In genomic region chr11:120623961-120624679, GRCm38 (mm10) we compare ENCODE assay signal across 8 mouse cellular contexts. TPM values are rescaled to one million over a fixed set of nuclear protein-coding genes. Genes with fewer than 3 reads are reported as not detected.
A peak's percentile ranks its signal among the peaks of the same experiment; 100 is the strongest.
DNase-seq lines count a peak whose midpoint lies in the region; ATAC-seq and TF ChIP-seq lines count a peak whose summit lies in the region.

No protein-coding gene starts in this region.

- peaks cover 12% of the 10 kb centered on the region; the same call in 1 of the 2 replicates for H3K79me2 ChIP-seq in liver, adult 2 months (ENCODE audit: control insufficient read depth, insufficient read depth, low read length)

- TF ChIP-seq CTCF in brain, embryonic 14.5 days (IDR thresholded peaks at IDR 0.05; ENCODE audit: borderline replicate concordance, extremely low read depth, insufficient read depth, insufficient read length), result peak; percentile 61
- peak; percentile 69 for TF ChIP-seq CTCF in forebrain, postnatal 0 days (IDR thresholded peaks at IDR 0.05; ENCODE audit: low read depth)
- TF ChIP-seq CTCF in liver, adult 2 months (IDR thresholded peaks at IDR 0.05; ENCODE audit: low read depth, low read length), result peak; percentile 85
- peak; percentile 81 for TF ChIP-seq CTCF in stomach, postnatal 0 days (IDR thresholded peaks at IDR 0.05; ENCODE audit: low read depth)

- WGBS in forebrain, postnatal 0 days, result 13% methylated on average over 30 of the region's 30 CpGs
- 12% methylated on average over 30 of the region's 30 CpGs for WGBS in intestine, embryonic 15.5 days
- 3% methylated on average over 30 of the region's 30 CpGs for WGBS in liver, adult 2 months
- 13% methylated on average over 30 of the region's 30 CpGs for WGBS in midbrain, embryonic 16.5 days
- WGBS in stomach, postnatal 0 days, result 11% methylated on average over 30 of the region's 30 CpGs

- H3K9ac ChIP-seq in forebrain, postnatal 0 days, result peak overlapping the region; percentile 76
- H3K9ac ChIP-seq in intestine, embryonic 15.5 days, result peak overlapping the region; percentile 78
- H3K9ac ChIP-seq in liver, adult 2 months (ENCODE audit: low read depth, low read length), result peak overlapping the region; percentile 89
- peak overlapping the region; percentile 81 for H3K9ac ChIP-seq in midbrain, embryonic 16.5 days (ENCODE audit: low read depth, low read length)
- peak overlapping the region; percentile 81 for H3K9ac ChIP-seq in stomach, postnatal 0 days (ENCODE audit: low read length)

- peak overlapping the region; percentile 83 for H3K27ac ChIP-seq in forebrain, postnatal 0 days (ENCODE audit: low read depth, low read length)
- peak overlapping the region; percentile 85 for H3K27ac ChIP-seq in intestine, embryonic 15.5 days
- peak overlapping the region; percentile 83 for H3K27ac ChIP-seq in liver, adult 2 months (replicated peaks; ENCODE audit: insufficient read depth, low read depth, low read length)
- H3K27ac ChIP-seq in midbrain, embryonic 16.5 days (ENCODE audit: low read length), result peak overlapping the region; percentile 79
- peak overlapping the region; percentile 92 for H3K27ac ChIP-seq in stomach, postnatal 0 days (replicated peaks)

- peak overlapping the region; percentile 87 for H3K4me3 ChIP-seq in forebrain, postnatal 0 days (ENCODE audit: low read depth, low read length)
- peak overlapping the region; percentile 93 for H3K4me3 ChIP-seq in intestine, embryonic 15.5 days (replicated peaks)
- H3K4me3 ChIP-seq in liver, adult 2 months (ENCODE audit: insufficient read depth, low read depth, low read length), result peak overlapping the region; percentile 85
- peak overlapping the region; percentile 96 for H3K4me3 ChIP-seq in midbrain, embryonic 16.5 days (ENCODE audit: low read depth, low read length)
- H3K4me3 ChIP-seq in stomach, postnatal 0 days (ENCODE audit: low read depth, low read length), result peak overlapping the region; percentile 91

- ATAC-seq in forebrain, postnatal 0 days, result peak; percentile 79
- peak; percentile 82 for ATAC-seq in intestine, embryonic 15.5 days
- ATAC-seq in midbrain, embryonic 16.5 days, result peak; percentile 40; the same call in 1 of the 2 replicates
- ATAC-seq in stomach, postnatal 0 days (ENCODE audit: low FRiP score, low TSS enrichment), result peak; percentile 75

- TF ChIP-seq EP300 in stomach, postnatal 0 days (optimal IDR thresholded peaks at IDR 0.05), result no peak

- H3K36me3 ChIP-seq in forebrain, postnatal 0 days (ENCODE audit: insufficient read depth), result peaks cover 52% of the 10 kb centered on the region
- H3K36me3 ChIP-seq in intestine, embryonic 15.5 days, result peaks cover 19% of the 10 kb centered on the region
- peaks cover 21% of the 10 kb centered on the region; the same call in 1 of the 2 replicates for H3K36me3 ChIP-seq in liver, adult 2 months (ENCODE audit: control insufficient read depth, insufficient read depth, low read length)
- H3K36me3 ChIP-seq in midbrain, embryonic 16.5 days (ENCODE audit: control insufficient read depth, insufficient read depth, low read length), result peaks cover 19% of the 10 kb centered on the region
- peaks cover 9% of the 10 kb centered on the region for H3K36me3 ChIP-seq in stomach, postnatal 0 days (ENCODE audit: control insufficient read depth, insufficient read depth, low read length)

- DNase-seq in layer of hippocampus, adult 11-12 months (ENCODE audit: low spot score), result peak; percentile 69
- no peak for DNase-seq in layer of hippocampus, adult 9-11 months
- peak; percentile 65 for DNase-seq in brain, embryonic 14.5 days (ENCODE audit: low read depth)
- DNase-seq in forebrain, postnatal 0 days, result peak; percentile 46
- peak; percentile 92 for DNase-seq in liver, adult 2 months (ENCODE audit: extremely low read depth, low read depth, low spot score)
- DNase-seq in stomach, postnatal 0 days (ENCODE audit: low spot score), result peak; percentile 86

- H3K4me1 ChIP-seq in forebrain, postnatal 0 days (ENCODE audit: insufficient read depth), result peaks cover 5% of the 10 kb centered on the region
- peaks cover 20% of the 10 kb centered on the region for H3K4me1 ChIP-seq in intestine, embryonic 15.5 days (replicated peaks)
- H3K4me1 ChIP-seq in liver, adult 2 months (ENCODE audit: control insufficient read depth, insufficient read depth, low read length), result peaks cover 27% of the 10 kb centered on the region
- peaks cover 16% of the 10 kb centered on the region for H3K4me1 ChIP-seq in midbrain, embryonic 16.5 days (ENCODE audit: control insufficient read depth, insufficient read depth, low read length)
- peaks cover 3% of the 10 kb centered on the region; the same call in 1 of the 2 replicates for H3K4me1 ChIP-seq in stomach, postnatal 0 days (replicated peaks; ENCODE audit: control insufficient read depth, insufficient read depth)

- TF ChIP-seq POLR2A in brain, embryonic 14.5 days (IDR thresholded peaks at IDR 0.05; ENCODE audit: borderline replicate concordance, extremely low read depth, insufficient read depth, insufficient read length, poor library complexity, severe bottlenecking), result no peak
- TF ChIP-seq POLR2A in liver, adult 2 months (IDR thresholded peaks at IDR 0.05; ENCODE audit: extremely low read depth, insufficient read depth, low read length), result no peak

- no peaks in the 10 kb centered on the region for H3K9me3 ChIP-seq in forebrain, postnatal 0 days (ENCODE audit: low read length)
- H3K9me3 ChIP-seq in intestine, embryonic 15.5 days, result no peaks in the 10 kb centered on the region
- no peaks in the 10 kb centered on the region for H3K9me3 ChIP-seq in midbrain, embryonic 16.5 days (replicated peaks; ENCODE audit: control insufficient read depth, low read length, poor library complexity, severe bottlenecking)
- H3K9me3 ChIP-seq in stomach, postnatal 0 days (ENCODE audit: control insufficient read depth, low read length), result no peaks in the 10 kb centered on the region

- no peaks in the 10 kb centered on the region for H3K27me3 ChIP-seq in forebrain, postnatal 0 days (ENCODE audit: insufficient read depth, low read length)
- no peaks in the 10 kb centered on the region for H3K27me3 ChIP-seq in intestine, embryonic 15.5 days (replicated peaks)
- H3K27me3 ChIP-seq in liver, adult 2 months (ENCODE audit: control insufficient read depth, insufficient read depth, low read length), result no peaks in the 10 kb centered on the region
- H3K27me3 ChIP-seq in midbrain, embryonic 16.5 days (ENCODE audit: control insufficient read depth, insufficient read depth, low read depth, low read length), result no peaks in the 10 kb centered on the region
- no peaks in the 10 kb centered on the region for H3K27me3 ChIP-seq in stomach, postnatal 0 days (ENCODE audit: control insufficient read depth, insufficient read depth, low read length)

- H3K4me2 ChIP-seq in forebrain, postnatal 0 days (ENCODE audit: low read depth), result peak overlapping the region; percentile 94
- peak overlapping the region; percentile 93 for H3K4me2 ChIP-seq in intestine, embryonic 15.5 days (replicated peaks)
- peak overlapping the region; percentile 97 for H3K4me2 ChIP-seq in midbrain, embryonic 16.5 days (ENCODE audit: low read length)
- H3K4me2 ChIP-seq in stomach, postnatal 0 days (replicated peaks; ENCODE audit: low read depth), result peak overlapping the region; percentile 94

RNA-seq across cellular contexts. Expression of gene Sirt7, which starts 0.9 kb away (rescaled TPM):
- 59.4 and 85.8 TPM in 2 replicates for polyA plus RNA-seq in brain, embryonic 14.5 days (2012; rRNA removed)
- 48.7 and 51.8 TPM in 2 replicates for total RNA-seq in forebrain, postnatal 0 days (2014; rRNA removed)
- polyA plus RNA-seq in forebrain, postnatal 0 days (2015; fragmentation: Nextera tagmentation; extraction: Ambion mirVana), result 37.4 and 40.7 TPM in 2 replicates
- polyA plus RNA-seq in intestine, embryonic 15.5 days (2015; fragmentation: Nextera tagmentation; extraction: Ambion mirVana), result 40.1 and 42.2 TPM in 2 replicates
- 31.1 and 36.3 TPM in 2 replicates for total RNA-seq in liver, adult 2 months (2014; rRNA removed)
- 69.7 and 72.1 TPM in 2 replicates for polyA plus RNA-seq in liver, adult 2 months (2012; rRNA removed)
- 39.3 and 46.2 TPM in 2 replicates for polyA plus RNA-seq in midbrain, embryonic 16.5 days (2015; fragmentation: Nextera tagmentation; extraction: Ambion mirVana)
- 36.1 and 42.2 TPM in 2 replicates for polyA plus RNA-seq in stomach, postnatal 0 days (2015; fragmentation: Nextera tagmentation; extraction: Ambion mirVana)

RNA-seq across cellular contexts. Expression of gene Pcyt2, which starts 6.4 kb away (rescaled TPM):
- 229 and 307 TPM in 2 replicates for polyA plus RNA-seq in brain, embryonic 14.5 days (2012; rRNA removed)
- 102 and 129 TPM in 2 replicates for total RNA-seq in forebrain, postnatal 0 days (2014; rRNA removed)
- polyA plus RNA-seq in forebrain, postnatal 0 days (2015; fragmentation: Nextera tagmentation; extraction: Ambion mirVana), result 107 and 117 TPM in 2 replicates
- 250 and 306 TPM in 2 replicates for polyA plus RNA-seq in intestine, embryonic 15.5 days (2015; fragmentation: Nextera tagmentation; extraction: Ambion mirVana)
- total RNA-seq in liver, adult 2 months (2014; rRNA removed), result 494 and 540 TPM in 2 replicates
- 1,294 and 1,652 TPM in 2 replicates for polyA plus RNA-seq in liver, adult 2 months (2012; rRNA removed)
- polyA plus RNA-seq in midbrain, embryonic 16.5 days (2015; fragmentation: Nextera tagmentation; extraction: Ambion mirVana), result 218 and 239 TPM in 2 replicates
- 73.7 and 79.0 TPM in 2 replicates for polyA plus RNA-seq in stomach, postnatal 0 days (2015; fragmentation: Nextera tagmentation; extraction: Ambion mirVana)

RNA-seq across cellular contexts. Expression of gene Mafg, which starts 9.3 kb away (rescaled TPM):
- 57.4 and 57.6 TPM in 2 replicates for polyA plus RNA-seq in brain, embryonic 14.5 days (2012; rRNA removed)
- total RNA-seq in forebrain, postnatal 0 days (2014; rRNA removed), result 37.5 and 40.1 TPM in 2 replicates
- polyA plus RNA-seq in forebrain, postnatal 0 days (2015; fragmentation: Nextera tagmentation; extraction: Ambion mirVana), result 24.6 and 39.7 TPM in 2 replicates
- polyA plus RNA-seq in intestine, embryonic 15.5 days (2015; fragmentation: Nextera tagmentation; extraction: Ambion mirVana), result 26.9 and 28.5 TPM in 2 replicates
- 41.9 and 44.2 TPM in 2 replicates for total RNA-seq in liver, adult 2 months (2014; rRNA removed)
- polyA plus RNA-seq in liver, adult 2 months (2012; rRNA removed), result 60.5 and 64.2 TPM in 2 replicates
- 37.5 and 39.1 TPM in 2 replicates for polyA plus RNA-seq in midbrain, embryonic 16.5 days (2015; fragmentation: Nextera tagmentation; extraction: Ambion mirVana)
- polyA plus RNA-seq in stomach, postnatal 0 days (2015; fragmentation: Nextera tagmentation; extraction: Ambion mirVana), result 21.0 and 21.3 TPM in 2 replicates

RNA-seq across cellular contexts. Expression of gene Npb, which starts 15.8 kb away (rescaled TPM):
- 0.29 and 0.45 TPM in 2 replicates for polyA plus RNA-seq in brain, embryonic 14.5 days (2012; rRNA removed)
- total RNA-seq in forebrain, postnatal 0 days (2014; rRNA removed), result not detected in 2 replicates
- polyA plus RNA-seq in forebrain, postnatal 0 days (2015; fragmentation: Nextera tagmentation; extraction: Ambion mirVana), result 0.42 and 0.80 TPM in 2 replicates
- 2.7 and 3.6 TPM in 2 replicates for polyA plus RNA-seq in intestine, embryonic 15.5 days (2015; fragmentation: Nextera tagmentation; extraction: Ambion mirVana)
- total RNA-seq in liver, adult 2 months (2014; rRNA removed), result not detected in 2 replicates
- 2.0 and 2.7 TPM in 2 replicates for polyA plus RNA-seq in liver, adult 2 months (2012; rRNA removed)
- not detected in 2 replicates for polyA plus RNA-seq in midbrain, embryonic 16.5 days (2015; fragmentation: Nextera tagmentation; extraction: Ambion mirVana)
- 20.4 and 20.9 TPM in 2 replicates for polyA plus RNA-seq in stomach, postnatal 0 days (2015; fragmentation: Nextera tagmentation; extraction: Ambion mirVana)

RNA-seq across cellular contexts. Expression of gene Pycr1, which starts 19.4 kb away (rescaled TPM):
- polyA plus RNA-seq in brain, embryonic 14.5 days (2012; rRNA removed), result 19.9 and 26.8 TPM in 2 replicates
- 8.7 and 13.8 TPM in 2 replicates for total RNA-seq in forebrain, postnatal 0 days (2014; rRNA removed)
- 19.5 and 23.0 TPM in 2 replicates for polyA plus RNA-seq in forebrain, postnatal 0 days (2015; fragmentation: Nextera tagmentation; extraction: Ambion mirVana)
- 26.4 TPM in 2 replicates for polyA plus RNA-seq in intestine, embryonic 15.5 days (2015; fragmentation: Nextera tagmentation; extraction: Ambion mirVana)
- total RNA-seq in liver, adult 2 months (2014; rRNA removed), result 0.47 and 2.6 TPM in 2 replicates
- 0.25 and 0.61 TPM in 2 replicates for polyA plus RNA-seq in liver, adult 2 months (2012; rRNA removed)
- 18.1 TPM in 2 replicates for polyA plus RNA-seq in midbrain, embryonic 16.5 days (2015; fragmentation: Nextera tagmentation; extraction: Ambion mirVana)
- 13.9 and 18.4 TPM in 2 replicates for polyA plus RNA-seq in stomach, postnatal 0 days (2015; fragmentation: Nextera tagmentation; extraction: Ambion mirVana)
